Mouse (Mus musculus) heart, embryonic 16.5 days (tissue): ENCODE measurements around the gene Phkg2. TPM values are rescaled to one million over a fixed set of nuclear protein-coding genes. Genes with fewer than 3 reads are reported as not detected.

Experiments
- ATAC-seq: fragments of 200-750 bp; cut with Nextera tagmentation; replicated peaks from 2 replicates; pipeline ENCODE4 v1.8.0; 2017; ENCODE audit warnings: moderate number of reproducible peaks; ENCODE audit not compliant: insufficient read depth, low FRiP score; ENCODE audit errors: extremely low read depth
- H3K27ac ChIP-seq: fragments of 300-500 bp; sonication (generic); 2 replicates; pipeline ENCODE4 v1.5.1; 2014; ENCODE audit warnings: mild to moderate bottlenecking, low read length, control low read depth, moderate library complexity
- H3K27me3 ChIP-seq: fragments of 300-500 bp; sonication (generic); 2 replicates; pipeline ENCODE4 v1.6.1; 2014; ENCODE audit warnings: low read length, mixed read lengths; ENCODE audit not compliant: control insufficient read depth, insufficient read depth
- H3K36me3 ChIP-seq: fragments of 300-500 bp; sonication (generic); 2 replicates; pipeline ENCODE4 v1.6.1; 2014; ENCODE audit not compliant: control insufficient read depth, insufficient read depth
- H3K4me1 ChIP-seq: fragments of 300-500 bp; sonication (generic); 2 replicates; pipeline ENCODE4 v1.6.1; 2014; ENCODE audit warnings: low read length, mixed read lengths; ENCODE audit not compliant: control insufficient read depth, insufficient read depth
- H3K4me2 ChIP-seq: fragments of 300-500 bp; sonication (generic); 2 replicates; pipeline ENCODE4 v1.6.1; 2014; ENCODE audit warnings: low read depth, mild to moderate bottlenecking, control low read depth, low read length
- H3K4me3 ChIP-seq: fragments of 300-500 bp; sonication (generic); 2 replicates; pipeline ENCODE4 v1.5.1; 2014; ENCODE audit warnings: mild to moderate bottlenecking, control low read depth, low read length
- H3K9ac ChIP-seq: fragments of 300-500 bp; sonication (generic); 2 replicates; pipeline ENCODE4 v1.6.1; 2014; ENCODE audit warnings: low read length, control low read depth
- H3K9me3 ChIP-seq: fragments of 300-500 bp; sonication (generic); replicated peaks from 2 replicates; pipeline ENCODE4 v1.6.1; 2016; ENCODE audit warnings: low read length; ENCODE audit not compliant: control insufficient read depth
- whole genome bisulfite sequencing: fragments of 180-500 bp; shearing (Covaris S2); extraction: QIAGEN DNeasy Blood & Tissue Kit; methylation state at CpG from one replicate; pipeline ENCODE4 v1.1.7; 2014; 5-methylcytosine and 5-hydroxymethylcytosine counted together
- polyA plus RNA-seq: library from polyadenylated mRNA; unstranded; fragments of >200 nt; fragmentation: Nextera tagmentation; extraction: Ambion mirVana; gene quantifications from 2 replicates; pipeline ENCODE4 v1.2.1, GENCODE M21; 2015

Phkg2 gene
- 33.2 and 36.6 TPM in 2 replicates for polyA plus RNA-seq

GRCm38 (mm10) chr7:127572895-127573471 is at the start of gene Phkg2:
Phkg2 (plus strand) TSS chr7:127573340.
- Histone ChIP-seq H3K9ac (peak within 1 kb of the TSS; percentile 86), H3K4me1 (peaks cover 18% of the 10 kb centered on the region), H3K36me3 (peaks cover 8% of the 10 kb centered on the region), H3K4me2 (peak within 1 kb of the TSS; percentile 98), H3K4me3 (peak within 1 kb of the TSS; percentile 86), H3K9me3 (no peaks in the 10 kb centered on the region), H3K27me3 (no peaks in the 10 kb centered on the region), H3K27ac (peak within 1 kb of the TSS; percentile 77)
- ATAC-seq: peak; percentile 97
- under 1% methylated on average over 17 of the region's 17 CpGs for WGBS

- no peaks in the 10 kb centered on the region for H3K4me1 ChIP-seq
- H3K9me3 ChIP-seq: no peaks in the 10 kb centered on the region
- ATAC-seq: no peak
- no peak overlapping the region for H3K4me3 ChIP-seq
- H3K9ac ChIP-seq: no peak overlapping the region
- peaks cover 76% of the 10 kb centered on the region for H3K36me3 ChIP-seq
- 87% methylated on average over 3 of the region's 3 CpGs for WGBS
- no peak overlapping the region for H3K4me2 ChIP-seq
- no peaks in the 10 kb centered on the region for H3K27me3 ChIP-seq
- no peak overlapping the region for H3K27ac ChIP-seq
These were observed 31.5 kb upstream of the Phkg2 start for GRCm38 (mm10) chr7:127541671-127542070.

GRCm38 (mm10) chr7:127549116-127549835 is 23.9 kb upstream of the Phkg2 start:
- Histone ChIP-seq H3K4me2 (no peak overlapping the region), H3K9me3 (no peaks in the 10 kb centered on the region), H3K27me3 (no peaks in the 10 kb centered on the region), H3K4me3 (no peak overlapping the region), H3K36me3 (peaks cover 54% of the 10 kb centered on the region), H3K9ac (no peak overlapping the region), H3K4me1 (peaks cover 4% of the 10 kb centered on the region; the same call in 1 of the 2 replicates), H3K27ac (no peak overlapping the region)
- ATAC-seq: no peak
- 78% methylated on average over 15 of the region's 15 CpGs for WGBS

GRCm38 (mm10) chr7:127551558-127551957 is 21.6 kb upstream of the Phkg2 start:
- WGBS: 96% methylated on average over 8 of the region's 8 CpGs
- no peak for ATAC-seq
- H3K4me3 ChIP-seq: no peak overlapping the region
- no peak overlapping the region for H3K27ac ChIP-seq
- peaks cover 4% of the 10 kb centered on the region; the same call in 1 of the 2 replicates for H3K4me1 ChIP-seq
- no peak overlapping the region for H3K4me2 ChIP-seq
- no peaks in the 10 kb centered on the region for H3K9me3 ChIP-seq
- peaks cover 63% of the 10 kb centered on the region for H3K36me3 ChIP-seq
- H3K27me3 ChIP-seq: no peaks in the 10 kb centered on the region
- no peak overlapping the region for H3K9ac ChIP-seq

- no peak overlapping the region for H3K27ac ChIP-seq
- no peak overlapping the region for H3K9ac ChIP-seq
- H3K4me3 ChIP-seq: no peak overlapping the region
- no peak overlapping the region for H3K4me2 ChIP-seq
- peaks cover 57% of the 10 kb centered on the region for H3K36me3 ChIP-seq
- no peaks in the 10 kb centered on the region for H3K9me3 ChIP-seq
- WGBS: 96% methylated on average over 11 of the region's 11 CpGs
- H3K4me1 ChIP-seq: peaks cover 12% of the 10 kb centered on the region
- H3K27me3 ChIP-seq: no peaks in the 10 kb centered on the region
- ATAC-seq: no peak
These were observed 12.6 kb upstream of the Phkg2 start for GRCm38 (mm10) chr7:127560580-127560979.

GRCm38 (mm10) chr7:127561340-127561858 is 11.7 kb upstream of the Phkg2 start, which contains the start of gene Tmem265:
Tmem265 (plus strand) TSS chr7:127561390.
- ATAC-seq: no peak
- Histone ChIP-seq H3K4me1 (peaks cover 12% of the 10 kb centered on the region), H3K4me2 (no peak within 1 kb of the TSS), H3K9ac (no peak within 1 kb of the TSS), H3K36me3 (peaks cover 53% of the 10 kb centered on the region), H3K9me3 (no peaks in the 10 kb centered on the region), H3K4me3 (no peak within 1 kb of the TSS), H3K27me3 (no peaks in the 10 kb centered on the region), H3K27ac (no peak within 1 kb of the TSS)
- 85% methylated on average over 5 of the region's 5 CpGs for WGBS

- peak overlapping the region; percentile 62 for H3K27ac ChIP-seq
- H3K4me1 ChIP-seq: peaks cover 12% of the 10 kb centered on the region
- peak; percentile 86 for ATAC-seq
- no peak overlapping the region for H3K4me3 ChIP-seq
- no peak overlapping the region for H3K4me2 ChIP-seq
- H3K9ac ChIP-seq: no peak overlapping the region
- H3K27me3 ChIP-seq: no peaks in the 10 kb centered on the region
- no peaks in the 10 kb centered on the region for H3K9me3 ChIP-seq
- H3K36me3 ChIP-seq: peaks cover 29% of the 10 kb centered on the region
- 41% methylated on average over 6 of the region's 6 CpGs for WGBS
These were observed 8.6 kb upstream of the Phkg2 start for GRCm38 (mm10) chr7:127564381-127565150.

GRCm38 (mm10) chr7:127573503-127574008 is 416 bp downstream of the Phkg2 start:
- H3K9me3 ChIP-seq: no peaks in the 10 kb centered on the region
- peak overlapping the region; percentile 77 for H3K27ac ChIP-seq
- H3K9ac ChIP-seq: peak overlapping the region; percentile 86
- peak; percentile 52 for ATAC-seq
- H3K4me3 ChIP-seq: peak overlapping the region; percentile 86
- WGBS: 1% methylated on average over 22 of the region's 28 CpGs
- no peaks in the 10 kb centered on the region for H3K27me3 ChIP-seq
- peak overlapping the region; percentile 98 for H3K4me2 ChIP-seq
- peaks cover 8% of the 10 kb centered on the region for H3K36me3 ChIP-seq
- peaks cover 18% of the 10 kb centered on the region for H3K4me1 ChIP-seq
